Mouse (Mus musculus) left cerebral cortex, adult 2 months (tissue): ENCODE results near the gene Tbc1d32. TPM values are rescaled to one million over a fixed set of nuclear protein-coding genes. Genes with fewer than 3 reads are reported as not detected.

Experiments used
- DNase-seq, 2 experiments: peaks; one replicate each; pipeline ENCODE4 v3.0.0; 2021 to 2022; ENCODE audit warnings: low spot score in 2 of 2, mixed read lengths in 1 of 2; ENCODE audit errors: extremely low spot score in 1 of 2
- H3K27ac ChIP-seq: fragments of 200-600 bp; 2 replicates; pipeline ENCODE4 v1.8.1; 2022
- H3K4me3 ChIP-seq: fragments of 200-600 bp; 2 replicates; pipeline ENCODE4 v1.8.1; 2022
- CTCF ChIP-seq: fragments of 200-600 bp; IDR thresholded peaks from 2 replicates; pipeline ENCODE4 v1.8.1; 2022; ENCODE audit warnings: antibody characterized with exemption, mild to moderate bottlenecking, moderate library complexity
- intact Hi-C: fragments of 180-260 bp; cut with DNase I; formaldehyde crosslinking; loops from one replicate; pipeline ENCODE4 v1.15.1; 2025
- total RNA-seq, 2 experiments: library from RNA; stranded (reverse); gene quantifications; 2 replicates each; pipeline ENCODE4 v1.2.3; 2021

Gene Tbc1d32
- total RNA-seq, 2 experiments from 2014 or later = 8.8 to 8.9 TPM

- intact Hi-C loops = loop anchor here (5.0 kb wide), 1 partner anchor 48 kb away; no protein-coding TSS in a partner anchor
Measured at GRCm38 (mm10) chr10:56165758-56166157, 62.7 kb downstream of the Tbc1d32 start.

DNA sequence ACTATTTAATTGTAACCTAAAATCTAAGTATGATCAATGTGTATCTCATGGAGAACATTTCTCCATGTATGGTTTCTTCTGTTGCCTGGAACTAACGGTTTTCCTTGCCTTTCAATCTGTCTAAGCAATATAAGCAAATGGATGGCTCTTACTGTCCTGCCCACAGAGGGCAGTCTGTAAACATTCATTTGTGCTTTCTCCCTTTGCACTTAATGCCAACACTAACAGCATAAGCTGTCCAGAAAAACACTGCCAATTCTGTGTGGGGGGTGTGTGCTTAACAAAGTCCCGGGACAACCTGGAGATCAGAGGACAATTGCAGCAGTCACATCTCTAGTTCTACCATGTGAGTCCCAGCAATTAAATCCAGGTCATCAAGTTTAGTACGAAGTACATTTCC is 64.1 kb downstream of the Tbc1d32 start:
- intact Hi-C loops = no loop called here
- no peak for DNase-seq
- no peak overlapping the region for H3K27ac ChIP-seq
- TF ChIP-seq CTCF = peak; percentile 14
- no peak overlapping the region for H3K4me3 ChIP-seq

More at GRCm38 (mm10) chr10:56165758-56166157, 62.7 kb downstream of the Tbc1d32 start:
- Histone ChIP-seq H3K27ac (peak overlapping the region; percentile 22; the same call in 1 of the 2 replicates), H3K4me3 (no peak overlapping the region)
- peak in 1 of 2 experiments; percentile 20 for DNase-seq
- TF ChIP-seq CTCF = no peak

GRCm38 (mm10) chr10:56158748-56159147 is 69.7 kb downstream of the Tbc1d32 start:
- no peak for TF ChIP-seq CTCF
- intact Hi-C loops = no loop called here
- DNase-seq = no peak
- H3K4me3 ChIP-seq = no peak overlapping the region
- no peak overlapping the region for H3K27ac ChIP-seq

DNA sequence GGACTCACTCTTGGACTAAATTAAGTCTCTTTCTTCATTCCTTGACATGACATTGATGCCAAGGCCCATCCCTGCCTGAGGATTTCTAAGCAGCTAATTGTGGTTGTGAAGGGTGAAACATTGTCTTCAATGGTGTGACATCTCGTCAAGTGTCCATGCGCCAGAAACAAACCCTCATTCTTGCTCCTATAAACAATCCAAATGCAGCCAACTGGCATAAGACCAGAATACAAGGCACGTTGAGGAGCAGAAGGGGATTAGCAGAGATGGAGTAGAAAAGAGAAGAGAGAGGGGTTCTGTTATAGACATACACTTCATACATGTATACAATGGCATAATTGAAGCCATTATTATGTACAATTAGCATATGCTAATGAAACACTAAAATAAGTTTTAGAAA is 70.3 kb downstream of the Tbc1d32 start:
- intact Hi-C loops = no loop called here
- Histone ChIP-seq H3K4me3 (no peak overlapping the region), H3K27ac (no peak overlapping the region)
- TF ChIP-seq CTCF = no peak
- DNase-seq = no peak

- no peak for DNase-seq
- no peak for TF ChIP-seq CTCF
- Histone ChIP-seq H3K27ac (no peak overlapping the region), H3K4me3 (no peak overlapping the region)
- intact Hi-C loops = no loop called here
Measured at GRCm38 (mm10) chr10:56156956-56157355, 71.5 kb downstream of the Tbc1d32 start.

GRCm38 (mm10) chr10:56148920-56149319 is 79.6 kb downstream of the Tbc1d32 start:
- H3K27ac ChIP-seq = no peak overlapping the region
- intact Hi-C loops = no loop called here
- TF ChIP-seq CTCF = no peak
- H3K4me3 ChIP-seq = no peak overlapping the region
- DNase-seq = no peak

DNA sequence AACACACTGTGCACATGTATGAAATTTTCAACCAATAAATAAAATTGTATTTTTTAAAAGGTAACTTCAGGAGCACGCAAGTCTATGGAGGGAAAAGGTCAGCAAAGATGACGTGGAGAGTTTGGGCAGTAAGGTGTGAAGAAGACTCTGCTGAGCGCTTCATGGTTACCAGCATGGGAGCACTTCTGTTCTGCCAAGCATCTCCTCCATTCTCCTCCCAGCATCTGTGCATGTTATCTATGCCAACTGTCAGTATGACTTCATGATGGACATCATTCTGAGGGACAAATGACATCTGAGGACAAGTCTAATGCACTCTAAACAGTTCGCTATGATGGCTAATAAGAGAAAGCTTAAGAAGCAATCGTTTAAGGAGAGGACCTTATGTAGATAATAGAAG is 91.3 kb downstream of the Tbc1d32 start:
- intact Hi-C loops = no loop called here
- no peak for TF ChIP-seq CTCF
- no peak overlapping the region for H3K27ac ChIP-seq
- DNase-seq = no peak
- no peak overlapping the region for H3K4me3 ChIP-seq

DNA sequence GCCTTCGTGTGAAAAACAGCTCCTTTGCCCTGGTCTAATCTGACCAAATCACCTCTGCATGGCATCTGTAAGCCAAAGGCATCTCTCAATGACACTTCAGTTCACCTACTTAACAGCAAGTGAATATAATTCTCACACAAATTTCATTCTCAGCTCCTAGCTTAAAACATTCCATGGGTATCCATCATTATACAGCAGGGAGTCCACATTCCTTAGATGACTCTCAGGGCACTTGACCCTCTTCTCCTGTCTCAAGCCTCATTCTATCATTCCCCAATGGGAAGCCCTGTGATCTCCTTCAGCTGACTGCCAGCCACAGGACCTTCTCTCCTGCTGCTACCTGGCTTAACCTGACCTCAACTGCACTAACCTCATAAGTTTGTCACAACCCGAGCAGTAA is 98.8 kb downstream of the Tbc1d32 start:
- H3K4me3 ChIP-seq = no peak overlapping the region
- TF ChIP-seq CTCF = no peak
- no peak for DNase-seq
- intact Hi-C loops = no loop called here
- H3K27ac ChIP-seq = no peak overlapping the region

DNA sequence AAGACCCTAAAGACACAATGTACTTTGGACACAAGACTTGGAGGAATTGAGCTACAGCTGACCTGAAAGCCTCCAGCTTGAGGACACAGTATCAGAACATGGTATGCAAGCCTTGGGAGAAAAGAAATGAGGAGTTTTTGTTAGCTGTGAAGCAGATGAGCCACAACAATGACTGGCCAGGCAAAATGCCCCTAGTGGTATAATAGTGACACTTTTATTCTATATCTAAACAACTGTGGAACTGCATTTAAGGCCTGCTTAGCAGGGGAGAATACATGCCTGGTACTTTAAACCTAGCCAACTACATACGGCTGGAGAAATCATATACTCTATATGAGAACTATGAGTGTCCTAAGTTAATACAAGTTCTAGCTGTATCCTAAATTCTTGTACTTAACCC is 101.5 kb downstream of the Tbc1d32 start:
- DNase-seq = no peak
- intact Hi-C loops = no loop called here
- H3K4me3 ChIP-seq = no peak overlapping the region
- peak; percentile 22 for TF ChIP-seq CTCF
- H3K27ac ChIP-seq = no peak overlapping the region

DNA sequence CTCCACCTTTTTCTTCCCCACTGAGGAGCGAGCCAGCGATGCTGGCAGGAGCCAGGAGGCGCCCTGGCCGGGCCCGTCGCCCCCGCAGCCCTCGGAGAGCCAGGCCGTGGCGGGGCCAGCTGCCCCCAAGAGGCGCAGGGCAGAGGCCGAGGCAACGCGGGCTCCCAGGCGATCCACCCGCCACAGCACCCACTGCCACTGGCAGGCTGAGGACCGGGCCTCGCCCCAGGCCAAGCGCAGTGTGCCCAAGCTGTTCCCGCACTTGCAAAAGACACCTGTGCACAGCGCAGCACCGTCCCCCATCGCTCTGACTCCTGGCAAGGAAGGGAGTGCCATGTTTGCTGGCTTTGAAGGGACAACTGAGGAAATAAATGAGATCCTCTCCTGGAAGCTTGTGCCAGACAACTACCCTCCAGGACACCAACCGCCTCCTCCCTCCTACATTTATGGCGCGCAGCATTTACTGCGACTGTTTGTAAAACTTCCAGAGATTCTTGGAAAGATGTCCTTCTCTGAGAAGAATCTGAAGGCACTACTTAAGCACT is 112.8 kb downstream of the Tbc1d32 start:
- intact Hi-C loops = loop anchor here (2.0 to 5.0 kb wide), 3 partner anchors 52 to 113 kb away; partner anchors contain the start of gene Tbc1d32
- Histone ChIP-seq H3K4me3 (peak overlapping the region; percentile 54), H3K27ac (peak overlapping the region; percentile 96)
- TF ChIP-seq CTCF = no peak
- peak; percentile 53 to 73 for DNase-seq

- H3K27ac ChIP-seq = peak overlapping the region; percentile 96
- peak; percentile 15 for TF ChIP-seq CTCF
- intact Hi-C loops = loop anchor here (2.0 to 5.0 kb wide), 3 partner anchors 52 to 114 kb away; partner anchors contain the start of gene Tbc1d32
- peak overlapping the region; percentile 54 for H3K4me3 ChIP-seq
- DNase-seq = peak in 1 of 2 experiments; percentile 74
Measured at GRCm38 (mm10) chr10:56114951-56115635, 113.4 kb downstream of the Tbc1d32 start.

DNA sequence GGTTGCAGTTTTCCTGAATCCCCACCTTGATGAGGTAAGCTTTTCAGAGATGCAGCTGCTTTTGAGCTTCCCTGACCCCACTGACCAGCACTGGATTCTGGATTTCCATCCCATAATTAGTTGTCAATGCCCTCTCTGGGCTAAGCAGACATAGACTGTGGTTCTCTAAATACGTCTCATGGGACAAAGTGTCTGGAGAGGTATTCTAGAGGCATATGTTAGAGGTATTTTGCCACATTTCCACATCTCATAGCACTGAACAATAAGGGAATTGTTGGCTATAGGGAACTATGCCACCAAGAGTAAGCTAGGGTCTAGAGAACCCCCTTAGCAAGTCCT is 121.5 kb downstream of the Tbc1d32 start:
- Histone ChIP-seq H3K4me3 (peak overlapping the region; percentile 58), H3K27ac (peak overlapping the region; percentile 87)
- no peak for TF ChIP-seq CTCF
- intact Hi-C loops = loop anchor here (1.0 to 2.0 kb wide), 2 partner anchors 122 to 232 kb away; partner anchors contain the start of gene Tbc1d32
- DNase-seq = no peak
